Mouse (Mus musculus) lung, embryonic 16.5 days (tissue): ENCODE measurements around the gene Slc25a43. TPM values are rescaled to one million over a fixed set of nuclear protein-coding genes. Genes with fewer than 3 reads are reported as not detected.

Source experiments
- ATAC-seq: fragments of 200-750 bp; cut with Nextera tagmentation; 2 replicates; pipeline ENCODE4 v1.8.0; 2017; ENCODE audit warnings: low read depth, mild to moderate bottlenecking, moderate library complexity
- H3K27ac ChIP-seq: fragments of 300-500 bp; sonication (generic); 2 replicates; pipeline ENCODE4 v1.5.1; 2014; ENCODE audit warnings: mild to moderate bottlenecking, control low read depth, low read length
- H3K27me3 ChIP-seq: fragments of 300-500 bp; sonication (generic); 2 replicates; pipeline ENCODE4 v1.6.1; 2014; ENCODE audit warnings: low read depth, low read length, mixed read lengths; ENCODE audit not compliant: control insufficient read depth, insufficient read depth
- H3K36me3 ChIP-seq: fragments of 300-500 bp; sonication (generic); 2 replicates; pipeline ENCODE4 v1.6.1; 2014; ENCODE audit warnings: low read length; ENCODE audit not compliant: control insufficient read depth, insufficient read depth
- H3K4me1 ChIP-seq: fragments of 300-500 bp; sonication (generic); replicated peaks from 2 replicates; pipeline ENCODE4 v1.6.1; 2014; ENCODE audit warnings: low read length, mixed read lengths; ENCODE audit not compliant: control insufficient read depth, insufficient read depth
- H3K4me2 ChIP-seq: fragments of 300-500 bp; sonication (generic); 2 replicates; pipeline ENCODE4 v1.6.1; 2014; ENCODE audit warnings: low read depth, low read length, control low read depth
- H3K4me3 ChIP-seq: fragments of 300-500 bp; sonication (generic); 2 replicates; pipeline ENCODE4 v1.5.1; 2014; ENCODE audit warnings: mild to moderate bottlenecking, low read length, control low read depth
- H3K9ac ChIP-seq: fragments of 300-500 bp; sonication (generic); 2 replicates; pipeline ENCODE4 v1.6.1; 2014; ENCODE audit warnings: low read length, control low read depth
- H3K9me3 ChIP-seq: fragments of 300-500 bp; sonication (generic); 2 replicates; pipeline ENCODE4 v1.6.1; 2016; ENCODE audit warnings: low read length; ENCODE audit not compliant: control insufficient read depth
- WGBS: fragments of 180-500 bp; shearing (Covaris S2); extraction: QIAGEN DNeasy Blood & Tissue Kit; methylation state at CpG from one replicate; pipeline ENCODE4 v1.1.7; 2014; 5-methylcytosine and 5-hydroxymethylcytosine counted together
- polyA plus RNA-seq: library from polyadenylated mRNA; unstranded; fragments of >200 nt; fragmentation: Nextera tagmentation; extraction: Ambion mirVana; gene quantifications from 2 replicates; pipeline ENCODE4 v1.2.1, GENCODE M21; 2015

Gene Slc25a43
- polyA plus RNA-seq, 1 experiment from 2014 or later, result 2.3 TPM

GRCm38 (mm10) chrX:36799131-36799879 lies 55.8 kb downstream of the Slc25a43 start:
- no peak for ATAC-seq
- 43% methylated on average over 6 of the region's 6 CpGs for WGBS
- no peak overlapping the region for H3K9ac ChIP-seq

DNA sequence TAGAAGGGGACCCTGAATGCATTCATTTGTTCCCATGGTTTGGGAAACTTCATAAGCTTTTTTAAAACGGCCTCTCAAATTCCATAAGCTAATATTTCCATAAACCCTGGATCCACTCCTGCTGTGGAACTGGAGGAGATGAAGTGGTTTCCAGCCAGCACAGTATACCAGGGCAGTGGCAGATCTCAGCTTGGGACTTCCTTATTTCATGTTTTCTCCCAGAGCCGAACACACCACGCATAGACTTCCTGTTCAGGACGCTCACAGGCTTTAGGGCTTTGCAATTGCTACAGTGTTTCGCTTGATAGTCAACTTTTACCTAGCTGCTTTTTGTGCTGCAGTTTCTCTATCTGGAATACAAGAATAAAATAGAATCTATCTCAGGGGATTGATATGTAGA lies 59.7 kb downstream of the Slc25a43 start:
- H3K4me2 ChIP-seq, result no peak overlapping the region
- no peaks in the 10 kb centered on the region for H3K27me3 ChIP-seq
- no peak for ATAC-seq
- 63% methylated on average over 5 of the region's 5 CpGs for WGBS
- no peaks in the 10 kb centered on the region for H3K36me3 ChIP-seq
- no peak overlapping the region for H3K4me3 ChIP-seq
- no peak overlapping the region for H3K9ac ChIP-seq
- H3K9me3 ChIP-seq, result no peaks in the 10 kb centered on the region
- no peak overlapping the region for H3K27ac ChIP-seq
- H3K4me1 ChIP-seq, result 0 out of 2 replicates have a peak, but pooled peaks cover 4% of the 10 kb centered on the region

More at GRCm38 (mm10) chrX:36799131-36799879, 55.8 kb downstream of the Slc25a43 start:
- Histone ChIP-seq H3K36me3 (peaks cover 4% of the 10 kb centered on the region), H3K9me3 (no peaks in the 10 kb centered on the region), H3K4me2 (no peak overlapping the region), H3K4me3 (no peak overlapping the region), H3K27ac (no peak overlapping the region), H3K4me1 (no peaks in the 10 kb centered on the region), H3K27me3 (no peaks in the 10 kb centered on the region)

- H3K4me2 ChIP-seq, result no peak overlapping the region
- no peak overlapping the region for H3K9ac ChIP-seq
- H3K4me3 ChIP-seq, result no peak overlapping the region
- H3K36me3 ChIP-seq, result no peaks in the 10 kb centered on the region
- no peaks in the 10 kb centered on the region for H3K27me3 ChIP-seq
- H3K4me1 ChIP-seq, result 0 out of 2 replicates have a peak, but pooled peaks cover 4% of the 10 kb centered on the region
- peak overlapping the region; percentile 37; the same call in 1 of the 2 replicates for H3K27ac ChIP-seq
- peak; percentile 65 for ATAC-seq
- H3K9me3 ChIP-seq, result no peaks in the 10 kb centered on the region
- WGBS, result 45% methylated on average over 5 of the region's 5 CpGs
Observed at GRCm38 (mm10) chrX:36804196-36804595, 60.7 kb downstream of the Slc25a43 start.

- no peaks in the 10 kb centered on the region for H3K9me3 ChIP-seq
- no peaks in the 10 kb centered on the region for H3K27me3 ChIP-seq
- ATAC-seq, result no peak
Observed at GRCm38 (mm10) chrX:36805466-36806235, 62.2 kb downstream of the Slc25a43 start.

GRCm38 (mm10) chrX:36807360-36808317 lies 64.2 kb downstream of the Slc25a43 start:
- H3K27me3 ChIP-seq, result no peaks in the 10 kb centered on the region
- WGBS, result 11% methylated on average over 45 of the region's 45 CpGs
- peak overlapping the region; percentile 77 for H3K27ac ChIP-seq
- H3K9me3 ChIP-seq, result no peaks in the 10 kb centered on the region
- no peaks in the 10 kb centered on the region for H3K36me3 ChIP-seq
- peak overlapping the region; percentile 59 for H3K4me2 ChIP-seq
- 0 out of 2 replicates have a peak, but pooled peaks cover 4% of the 10 kb centered on the region for H3K4me1 ChIP-seq
- H3K4me3 ChIP-seq, result peak overlapping the region; percentile 46
- peak overlapping the region; percentile 43; the same call in 1 of the 2 replicates for H3K9ac ChIP-seq
- ATAC-seq, result peak; percentile 91

More at GRCm38 (mm10) chrX:36805466-36806235, 62.2 kb downstream of the Slc25a43 start:
- no peak overlapping the region for H3K4me3 ChIP-seq
- no peaks in the 10 kb centered on the region for H3K36me3 ChIP-seq
- 0 out of 2 replicates have a peak, but pooled peaks cover 4% of the 10 kb centered on the region for H3K4me1 ChIP-seq
- no peak overlapping the region for H3K9ac ChIP-seq
- no peak overlapping the region for H3K4me2 ChIP-seq
- H3K27ac ChIP-seq, result no peak overlapping the region
- WGBS, result 68% methylated on average over 5 of the region's 5 CpGs

DNA sequence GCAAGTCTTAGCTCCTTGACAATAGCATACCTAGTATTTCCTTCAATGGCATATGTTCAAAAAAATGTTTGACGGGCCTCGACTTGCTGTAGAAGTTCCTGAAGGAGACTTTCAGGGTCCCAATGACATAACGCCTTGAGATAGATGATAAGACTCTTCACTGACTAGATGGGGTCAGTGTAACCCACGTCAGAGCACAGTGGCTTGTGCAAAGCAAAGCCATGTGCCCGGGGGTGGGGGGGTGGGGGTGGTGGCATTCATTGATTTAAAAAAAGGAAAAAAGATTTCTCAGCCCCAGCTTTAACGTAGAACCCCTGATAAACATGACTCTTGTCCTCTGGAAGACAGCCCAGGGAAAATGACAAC lies 64.8 kb downstream of the Slc25a43 start:
- 40% methylated on average over 6 of the region's 6 CpGs for WGBS
- Histone ChIP-seq H3K9ac (no peak overlapping the region), H3K4me1 (0 out of 2 replicates have a peak, but pooled peaks cover 4% of the 10 kb centered on the region), H3K36me3 (no peaks in the 10 kb centered on the region), H3K27me3 (no peaks in the 10 kb centered on the region), H3K4me2 (peak overlapping the region; percentile 59), H3K27ac (peak overlapping the region; percentile 77), H3K9me3 (no peaks in the 10 kb centered on the region), H3K4me3 (peak overlapping the region; percentile 46)
- ATAC-seq, result peak; percentile 15

GRCm38 (mm10) chrX:36811377-36811776 lies 67.9 kb downstream of the Slc25a43 start:
- H3K4me2 ChIP-seq, result no peak overlapping the region
- no peak overlapping the region for H3K27ac ChIP-seq
- no peak for ATAC-seq
- no peaks in the 10 kb centered on the region for H3K36me3 ChIP-seq
- no peak overlapping the region for H3K9ac ChIP-seq
- H3K4me1 ChIP-seq, result 0 out of 2 replicates have a peak, but pooled peaks cover 4% of the 10 kb centered on the region
- no peak overlapping the region for H3K4me3 ChIP-seq
- no peaks in the 10 kb centered on the region for H3K9me3 ChIP-seq
- no peaks in the 10 kb centered on the region for H3K27me3 ChIP-seq
- WGBS, result 37% methylated on average over 5 of the region's 5 CpGs

GRCm38 (mm10) chrX:36814161-36814836 lies 70.8 kb downstream of the Slc25a43 start:
- H3K27ac ChIP-seq, result 0 out of 2 replicates have a peak overlapping the region, but pooled peaks have one; percentile 22
- no peak overlapping the region for H3K4me2 ChIP-seq
- no peak overlapping the region for H3K4me3 ChIP-seq
- ATAC-seq, result no peak
- WGBS, result 60% methylated on average over 8 of the region's 8 CpGs
- no peaks in the 10 kb centered on the region for H3K27me3 ChIP-seq
- H3K36me3 ChIP-seq, result no peaks in the 10 kb centered on the region
- no peak overlapping the region for H3K9ac ChIP-seq
- 0 out of 2 replicates have a peak, but pooled peaks cover 3% of the 10 kb centered on the region for H3K4me1 ChIP-seq
- H3K9me3 ChIP-seq, result no peaks in the 10 kb centered on the region
